In genomic region chr10:52381321-52381801, GRCm38 (mm10) we compare ENCODE assay signal across 8 mouse cellular contexts. TPM values are rescaled to one million over a fixed set of nuclear protein-coding genes. Genes with fewer than 3 reads are reported as not detected.
DNase-seq lines count a peak whose midpoint lies in the region; ATAC-seq and TF ChIP-seq lines count a peak whose summit lies in the region.

No protein-coding gene starts in this region.

- H3K4me2 ChIP-seq in liver, embryonic 12.5 days, result peak overlapping the region; percentile 92

- peak; percentile 28 for ATAC-seq in liver, embryonic 12.5 days

- no peak for TF ChIP-seq POLR2A in kidney, adult 2 months (IDR thresholded peaks at IDR 0.05; ENCODE audit: low read depth, low read length)
- TF ChIP-seq POLR2A in bone marrow, adult 2 months (IDR thresholded peaks at IDR 0.05; ENCODE audit: borderline replicate concordance, control insufficient read depth, low read depth, low read length), result no peak

- no peaks in the 10 kb centered on the region; the same call in 1 of the 2 replicates for H3K36me3 ChIP-seq in kidney, adult 2 months (ENCODE audit: control insufficient read depth, insufficient read depth, low read length)
- H3K36me3 ChIP-seq in liver, embryonic 12.5 days, result no peaks in the 10 kb centered on the region
- H3K36me3 ChIP-seq in splenic B cell, adult 2 months (ENCODE audit: control insufficient read depth, insufficient read depth, low read length, poor library complexity, severe bottlenecking), result no peaks in the 10 kb centered on the region

- TF ChIP-seq CTCF in kidney, adult 2 months (conservative IDR thresholded peaks at IDR 0.05; ENCODE audit: insufficient read depth, insufficient read length, low read depth, low read length), result no peak
- no peak for TF ChIP-seq CTCF in bone marrow, adult 2 months (IDR thresholded peaks at IDR 0.05; ENCODE audit: control insufficient read depth, insufficient read depth, low read length)

- DNase-seq in kidney, adult 2 months, result no peak
- no peak for DNase-seq in kidney, adult 18-20 months
- peak; percentile 47 for DNase-seq in CD4-positive helper T cell, adult 2 months (ENCODE audit: low read depth, low spot score)
- DNase-seq in frontal cortex, adult 2 months (ENCODE audit: extremely low spot score in 1 of 2, low spot score in 1 of 2), result peak; percentile 23 to 42
- peak; percentile 24 for DNase-seq in splenic B cell, adult 2 months (ENCODE audit: low read depth, low spot score)
- DNase-seq in adrenal gland, postnatal 4 days (ENCODE audit: low spot score in 2 of 2), result no peak

- H3K4me3 ChIP-seq in kidney, adult 2 months (ENCODE audit: insufficient read depth, low read depth, low read length), result peak overlapping the region; percentile 92
- peak overlapping the region; percentile 82 for H3K4me3 ChIP-seq in bone marrow, adult 2 months (replicated peaks; ENCODE audit: control insufficient read depth, low read depth, low read length)
- peak overlapping the region; percentile 93 for H3K4me3 ChIP-seq in liver, embryonic 12.5 days

- H3K9ac ChIP-seq in liver, embryonic 12.5 days, result peak overlapping the region; percentile 96

- WGBS in kidney, adult 2 months, result under 1% methylated on average over 19 of the region's 19 CpGs
- under 1% methylated on average over 19 of the region's 19 CpGs for WGBS in bone marrow, adult 2 months
- under 1% methylated on average over 19 of the region's 19 CpGs for WGBS in liver, embryonic 12.5 days (ENCODE audit: insufficient replicate concordance)

- H3K4me1 ChIP-seq in kidney, adult 2 months (ENCODE audit: control insufficient read depth, insufficient read depth, low read length), result peaks cover 14% of the 10 kb centered on the region
- no peaks in the 10 kb centered on the region; the same call in 1 of the 2 replicates for H3K4me1 ChIP-seq in bone marrow, adult 2 months (ENCODE audit: control insufficient read depth, insufficient read depth, low read length)
- H3K4me1 ChIP-seq in liver, embryonic 12.5 days, result peaks cover 35% of the 10 kb centered on the region

- peak overlapping the region; percentile 43; the same call in 1 of the 2 replicates for H3K27ac ChIP-seq in kidney, adult 2 months (ENCODE audit: insufficient read depth, low read depth, low read length)
- H3K27ac ChIP-seq in bone marrow, adult 2 months (ENCODE audit: control insufficient read depth, insufficient read depth, low read depth, low read length, poor library complexity), result peak overlapping the region; percentile 65; the same call in 1 of the 2 replicates
- H3K27ac ChIP-seq in liver, embryonic 12.5 days, result peak overlapping the region; percentile 88

- no peaks in the 10 kb centered on the region for H3K9me3 ChIP-seq in liver, embryonic 12.5 days (replicated peaks)

- no peaks in the 10 kb centered on the region for H3K27me3 ChIP-seq in kidney, adult 2 months (replicated peaks; ENCODE audit: control insufficient read depth, insufficient read depth, low read length)
- no peaks in the 10 kb centered on the region for H3K27me3 ChIP-seq in liver, embryonic 12.5 days (replicated peaks)
- H3K27me3 ChIP-seq in splenic B cell, adult 2 months (ENCODE audit: control insufficient read depth, insufficient read depth, low read length, poor library complexity, severe bottlenecking), result no peaks in the 10 kb centered on the region

RNA-seq across cellular contexts. Expression of gene Gopc, which starts 0.6 kb away (rescaled TPM):
- polyA plus RNA-seq in kidney, adult 2 months (2012; rRNA removed), result 5.4 and 8.5 TPM in 2 replicates
- polyA plus RNA-seq in bone marrow, adult 2 months (2011; ENCODE audit: insufficient read depth, insufficient read length, low replicate concordance, missing spikeins), result 2.9 and 5.3 TPM in 2 replicates
- 25.0 and 25.1 TPM in 2 replicates for polyA plus RNA-seq in frontal cortex, adult 2 months (2012; rRNA removed)
- 9.9 and 10.5 TPM in 2 replicates for polyA plus RNA-seq in liver, embryonic 12.5 days (2016; fragmentation: Nextera tagmentation; extraction: Ambion mirVana)
- 10 to 100 TPM; 26.9 to 29.4 TPM for total RNA-seq in adrenal gland, postnatal 4 days (2021)

RNA-seq across cellular contexts. Expression of gene Nepn, which starts 7.4 kb away (rescaled TPM):
- 27.7 and 29.6 TPM in 2 replicates for polyA plus RNA-seq in kidney, adult 2 months (2012; rRNA removed)
- not detected in 2 replicates for polyA plus RNA-seq in bone marrow, adult 2 months (2011; ENCODE audit: insufficient read depth, insufficient read length, low replicate concordance, missing spikeins)
- 0.11 and 0.12 TPM in 2 replicates for polyA plus RNA-seq in frontal cortex, adult 2 months (2012; rRNA removed)
- polyA plus RNA-seq in liver, embryonic 12.5 days (2016; fragmentation: Nextera tagmentation; extraction: Ambion mirVana), result 0.32 and 1.2 TPM in 2 replicates
- under 1 TPM; 0.28 to 0.42 TPM for total RNA-seq in adrenal gland, postnatal 4 days (2021)

RNA-seq across cellular contexts. Expression of gene Gm26741, which starts 22.8 kb away (rescaled TPM):
- not detected in 2 replicates for polyA plus RNA-seq in kidney, adult 2 months (2012; rRNA removed)
- polyA plus RNA-seq in bone marrow, adult 2 months (2011; ENCODE audit: insufficient read depth, insufficient read length, low replicate concordance, missing spikeins), result not detected in 2 replicates
- polyA plus RNA-seq in frontal cortex, adult 2 months (2012; rRNA removed), result not detected in 2 replicates
- polyA plus RNA-seq in liver, embryonic 12.5 days (2016; fragmentation: Nextera tagmentation; extraction: Ambion mirVana), result not detected in 2 replicates
- not detected for total RNA-seq in adrenal gland, postnatal 4 days (2021)

RNA-seq across cellular contexts. Expression of gene Nus1, which starts 36.0 kb away (rescaled TPM):
- 58.8 and 65.4 TPM in 2 replicates for polyA plus RNA-seq in kidney, adult 2 months (2012; rRNA removed)
- polyA plus RNA-seq in bone marrow, adult 2 months (2011; ENCODE audit: insufficient read depth, insufficient read length, low replicate concordance, missing spikeins), result 10.5 and 12.5 TPM in 2 replicates
- 32.9 and 35.1 TPM in 2 replicates for polyA plus RNA-seq in frontal cortex, adult 2 months (2012; rRNA removed)
- 10.5 and 12.0 TPM in 2 replicates for polyA plus RNA-seq in liver, embryonic 12.5 days (2016; fragmentation: Nextera tagmentation; extraction: Ambion mirVana)
- total RNA-seq in adrenal gland, postnatal 4 days (2021), result 10 to 100 TPM; 49.7 to 56.4 TPM

Comparison
In these comparisons a context has a peak if more than half of its experiments do, and no peak if none do; other contexts are left out.
1. DNase-seq: peak in CD4-positive helper T cell, adult 2 months (single experiment), frontal cortex, adult 2 months (2 of 2) and splenic B cell, adult 2 months (single experiment); none in kidney, adult 2 months (single experiment), kidney, adult 18-20 months (single experiment) and adrenal gland, postnatal 4 days (0 of 2).
2. RNA of gene Nepn, which starts 7.4 kb away (polyA plus RNA-seq): 27.7 to 29.6 TPM in kidney, adult 2 months; 0.32 to 1.2 TPM in liver, embryonic 12.5 days, 0.11 to 0.12 TPM in frontal cortex, adult 2 months and not detected in bone marrow, adult 2 months; every median in the first group is over 10 times any median in the second.
3. Peak in every context shown above with its lines, with median percentiles within 50 percentile points of each other: H3K27ac ChIP-seq and H3K4me3 ChIP-seq.